9 mouse cellular contexts compared by ENCODE assay signal in the genomic region with DNA sequence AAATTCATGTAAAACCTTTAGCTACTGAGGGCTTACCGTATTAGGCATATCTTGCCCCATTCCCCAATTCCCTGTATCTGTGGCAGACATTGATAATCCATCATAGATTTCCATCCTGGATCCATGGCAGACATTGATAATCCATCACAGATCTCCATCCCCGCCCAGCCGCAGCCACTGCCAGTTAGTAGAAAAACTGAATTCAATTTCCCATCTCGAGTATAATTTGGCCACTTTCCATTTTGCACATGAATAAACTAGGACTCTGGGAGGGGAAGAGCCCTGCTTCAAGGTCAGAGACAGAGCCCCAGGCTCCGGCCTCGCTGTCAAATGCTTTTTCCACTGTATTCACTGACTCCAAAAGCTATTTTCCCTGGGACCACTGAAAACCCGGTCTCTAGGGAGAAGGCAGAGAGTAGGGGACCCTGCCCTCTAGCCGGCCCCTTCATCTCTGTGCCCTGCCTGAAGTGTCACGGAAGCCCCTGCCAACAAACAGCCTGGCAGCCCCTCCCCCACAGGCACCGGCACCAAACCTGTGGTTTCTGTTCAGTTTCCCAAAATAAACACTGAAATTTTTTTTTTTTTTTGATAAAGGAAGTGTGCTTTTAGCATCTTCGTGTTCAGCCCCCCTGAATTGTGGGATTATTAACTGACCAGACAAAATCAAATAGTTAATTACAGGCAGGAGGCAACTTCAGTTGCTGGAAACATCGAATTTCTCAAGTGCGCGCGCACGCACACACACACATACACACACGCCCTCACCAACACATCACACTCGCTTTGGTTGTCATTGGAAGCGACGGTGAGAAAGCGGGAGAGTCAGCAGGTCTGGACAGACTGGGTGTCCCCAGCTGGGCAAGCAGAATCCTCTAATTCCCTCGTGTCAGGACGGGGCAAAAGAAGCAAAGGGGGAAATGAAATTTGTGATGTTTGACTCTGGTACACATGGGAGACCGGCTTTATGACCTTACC. TPM values are rescaled to one million over a fixed set of nuclear protein-coding genes. Genes with fewer than 3 reads are reported as not detected.
A peak's percentile ranks its signal among the peaks of the same experiment; 100 is the strongest.
DNase-seq lines count a peak whose midpoint lies in the region; ATAC-seq and TF ChIP-seq lines count a peak whose summit lies in the region.
"Had no signal": no experiment of that assay in that cellular context is flagged by ENCODE, and none has a peak within 500 bp of the region (broad histone marks: within the 10 kb centered on the region; RNA-seq: fewer than 3 reads in every experiment).

No protein-coding gene starts in this region.

- 35% methylated on average over 24 of the region's 24 CpGs for WGBS in lung, adult 2 months
- 51% methylated on average over 24 of the region's 24 CpGs for WGBS in embryonic facial prominence, embryonic 14.5 days
- WGBS in limb, embryonic 14.5 days: 59% methylated on average over 24 of the region's 24 CpGs

- TF ChIP-seq POLR2A in lung, adult 2 months (IDR thresholded peaks at IDR 0.05; ENCODE audit: borderline replicate concordance, extremely low read depth, low read depth, low read length): no peak
- no peak for TF ChIP-seq POLR2A in limb, embryonic 14.5 days (IDR thresholded peaks at IDR 0.05; ENCODE audit: borderline replicate concordance, extremely low read depth, insufficient read depth, insufficient read length)

- peak overlapping the region; percentile 49 for H3K4me2 ChIP-seq in embryonic facial prominence, embryonic 14.5 days (ENCODE audit: low read depth, low read length)
- H3K4me2 ChIP-seq in limb, embryonic 14.5 days (replicated peaks; ENCODE audit: low read depth, low read length, severe bottlenecking): no peak overlapping the region; the same call in 1 of the 2 replicates
- H3K4me2 ChIP-seq: liver, embryonic 13.5 days had no signal

- TF ChIP-seq CTCF in lung, adult 2 months (IDR thresholded peaks at IDR 0.05; ENCODE audit: insufficient read depth, low read length): no peak

- ATAC-seq in embryonic facial prominence, embryonic 14.5 days (ENCODE audit: low read depth): no peak
- ATAC-seq in limb, embryonic 14.5 days (ENCODE audit: low FRiP score, low read depth): no peak
- no peak for ATAC-seq in cerebellum, adult (ENCODE audit: insufficient number of reproducible peaks, low FRiP score, low TSS enrichment)

- H3K4me3 ChIP-seq in lung, adult 2 months (replicated peaks; ENCODE audit: extremely low read depth, low read depth, low read length): no peak overlapping the region
- peak overlapping the region; percentile 23; the same call in 1 of the 2 replicates for H3K4me3 ChIP-seq in embryonic facial prominence, embryonic 14.5 days (ENCODE audit: low read depth, low read length)
- H3K4me3 ChIP-seq in limb, embryonic 14.5 days (replicated peaks; ENCODE audit: low read length): 0 out of 2 replicates have a peak overlapping the region, but pooled peaks have one; percentile 8
- H3K4me3 ChIP-seq: liver, embryonic 13.5 days had no signal

- no peaks in the 10 kb centered on the region for H3K4me1 ChIP-seq in lung, adult 2 months (ENCODE audit: control insufficient read depth, insufficient read depth, low read length)
- H3K4me1 ChIP-seq in embryonic facial prominence, embryonic 14.5 days (ENCODE audit: control insufficient read depth, insufficient read depth, low read length): 0 out of 2 replicates have a peak, but pooled peaks cover 4% of the 10 kb centered on the region
- H3K4me1 ChIP-seq in limb, embryonic 14.5 days (ENCODE audit: control insufficient read depth, insufficient read depth, low read length): no peaks in the 10 kb centered on the region
- H3K4me1 ChIP-seq: liver, embryonic 13.5 days had no signal

- H3K27me3 ChIP-seq in embryonic facial prominence, embryonic 14.5 days (replicated peaks; ENCODE audit: control insufficient read depth, insufficient read depth, low read length): no peaks in the 10 kb centered on the region
- no peaks in the 10 kb centered on the region for H3K27me3 ChIP-seq in limb, embryonic 14.5 days (ENCODE audit: control insufficient read depth, insufficient read depth, low read length)

- DNase-seq in lung, postnatal 10 days: peak; percentile 34
- no peak for DNase-seq in lung, adult 2 months
- no peak for DNase-seq in embryonic facial prominence, embryonic 14.5 days (ENCODE audit: low spot score)
- no peak for DNase-seq in limb, embryonic 14.5 days (ENCODE audit: low spot score)
- DNase-seq in thymus, postnatal 14 days: peak; percentile 59
- no peak for DNase-seq in urinary bladder, postnatal 4 days (ENCODE audit: low spot score in 2 of 2)
- DNase-seq: liver, embryonic 13.5 days had no signal

- H3K9me3 ChIP-seq in embryonic facial prominence, embryonic 14.5 days (ENCODE audit: control insufficient read depth, low read length): no peaks in the 10 kb centered on the region
- no peaks in the 10 kb centered on the region for H3K9me3 ChIP-seq in limb, embryonic 14.5 days (ENCODE audit: control insufficient read depth, low read length)
- H3K9me3 ChIP-seq: liver, embryonic 13.5 days had no signal

- H3K36me3 ChIP-seq in embryonic facial prominence, embryonic 14.5 days (ENCODE audit: control insufficient read depth, insufficient read depth, low read length): no peaks in the 10 kb centered on the region
- H3K36me3 ChIP-seq in limb, embryonic 14.5 days (ENCODE audit: control insufficient read depth, insufficient read depth, low read length): no peaks in the 10 kb centered on the region
- H3K36me3 ChIP-seq: liver, embryonic 13.5 days had no signal

- H3K9ac ChIP-seq in embryonic facial prominence, embryonic 14.5 days (ENCODE audit: low read depth, low read length): peak overlapping the region; percentile 12; the same call in 1 of the 2 replicates
- H3K9ac ChIP-seq in limb, embryonic 14.5 days (ENCODE audit: low read depth, low read length, severe bottlenecking): 0 out of 2 replicates have a peak overlapping the region, but pooled peaks have one; percentile 12
- H3K9ac ChIP-seq: liver, embryonic 13.5 days had no signal

- H3K27ac ChIP-seq in embryonic facial prominence, embryonic 14.5 days (replicated peaks; ENCODE audit: low read depth, low read length): no peak overlapping the region
- H3K27ac ChIP-seq in limb, embryonic 14.5 days (replicated peaks; ENCODE audit: low read depth, low read length): no peak overlapping the region
- H3K27ac ChIP-seq: liver, embryonic 13.5 days had no signal

RNA-seq across cellular contexts. Expression of a gene that starts 14.0 kb away (rescaled TPM):
- polyA plus RNA-seq in lung, adult 2 months (2012; rRNA removed): 0.91 and 1.9 TPM in 2 replicates
- polyA plus RNA-seq in embryonic facial prominence, embryonic 14.5 days (2014; fragmentation: Nextera tagmentation; extraction: Ambion mirVana): 16.0 and 16.2 TPM in 2 replicates
- 40.6 and 51.6 TPM in 2 replicates for polyA plus RNA-seq in limb, embryonic 14.5 days (2012; rRNA removed)
- polyA plus RNA-seq in limb, embryonic 14.5 days (2014; fragmentation: Nextera tagmentation; extraction: Ambion mirVana): 15.5 and 18.0 TPM in 2 replicates

RNA-seq across cellular contexts. Expression of a gene that starts 50.7 kb away (rescaled TPM):
- 38.0 and 46.8 TPM in 2 replicates for polyA plus RNA-seq in lung, adult 2 months (2012; rRNA removed)
- polyA plus RNA-seq in embryonic facial prominence, embryonic 14.5 days (2014; fragmentation: Nextera tagmentation; extraction: Ambion mirVana): not detected in 2 replicates
- not detected in 2 replicates for polyA plus RNA-seq in limb, embryonic 14.5 days (2012; rRNA removed)
- polyA plus RNA-seq in limb, embryonic 14.5 days (2014; fragmentation: Nextera tagmentation; extraction: Ambion mirVana): not detected in 2 replicates
- polyA plus RNA-seq: cerebellum, adult 2 months; liver, embryonic 13.5 days had no signal

Comparison
In these comparisons a context has a peak if more than half of its experiments do, and no peak if none do; other contexts are left out.
1. DNase-seq: peak in lung, postnatal 10 days (single experiment) and thymus, postnatal 14 days (single experiment); none in lung, adult 2 months (single experiment), embryonic facial prominence, embryonic 14.5 days (single experiment), limb, embryonic 14.5 days (single experiment) and urinary bladder, postnatal 4 days (0 of 2).
2. RNA of a gene that starts 50.7 kb away (polyA plus RNA-seq): 38.0 to 46.8 TPM in lung, adult 2 months; not detected in embryonic facial prominence, embryonic 14.5 days and not detected in limb, embryonic 14.5 days; every median in the first group is over 10 times any median in the second.